Mouse (Mus musculus) layer of hippocampus, adult 2 months (tissue): Measurements from ENCODE around the gene Zfp821. TPM values are rescaled to one million over a fixed set of nuclear protein-coding genes. Genes with fewer than 3 reads are reported as not detected.

Experiments
- DNase-seq, 2 experiments: peaks; one replicate each; pipeline ENCODE4 v3.0.0; 2022; ENCODE audit warnings: low spot score in 2 of 2
- H3K27ac ChIP-seq: fragments of 200-600 bp; 2 replicates; pipeline ENCODE4 v1.8.1; 2022
- H3K4me3 ChIP-seq: fragments of 200-600 bp; 2 replicates; pipeline ENCODE4 v1.8.1; 2022; ENCODE audit warnings: mild to moderate bottlenecking
- CTCF ChIP-seq: fragments of 200-600 bp; conservative IDR thresholded peaks from 2 replicates; pipeline ENCODE4 v1.8.1; 2022; ENCODE audit warnings: antibody characterized with exemption, mild to moderate bottlenecking, moderate library complexity
- total RNA-seq, 2 experiments: library from RNA; stranded (reverse); gene quantifications; 2 replicates each; pipeline ENCODE4 v1.2.3; 2021

Zfp821 gene
- total RNA-seq, 2 experiments from 2014 or later: 47.0 to 47.6 TPM

GRCm38 (mm10) chr8:109766081-109766480 is 60.7 kb downstream of the Zfp821 start:
- no peak for TF ChIP-seq CTCF
- no peak overlapping the region for H3K4me3 ChIP-seq
- no peak for DNase-seq
- H3K27ac ChIP-seq: no peak overlapping the region

- no peak overlapping the region for H3K27ac ChIP-seq
- DNase-seq: no peak
- no peak for TF ChIP-seq CTCF
- H3K4me3 ChIP-seq: no peak overlapping the region
Observed at GRCm38 (mm10) chr8:109773154-109773553, 67.8 kb downstream of the Zfp821 start.

Other genes starting within 250 kb of the Zfp821 start
- under 1 TPM; 0.10 to 0.12 TPM for gene Pmfbp1, start 211.5 kb upstream of the Zfp821 start, total RNA-seq
- 10 to 100 TPM; 28.0 to 30.1 TPM for gene Dhx38, start 139.7 kb upstream of the Zfp821 start, total RNA-seq
- gene Txnl4b, start 139.7 kb upstream of the Zfp821 start, total RNA-seq: 10 to 100 TPM; 13.6 to 17.6 TPM
- not detected for gene Hp, start 126.4 kb upstream of the Zfp821 start, total RNA-seq
- gene Dhodh, start 96.9 kb upstream of the Zfp821 start, total RNA-seq: 10 to 100 TPM; 25.6 to 25.9 TPM
- gene Pkd1l3, start 91.0 kb upstream of the Zfp821 start, total RNA-seq: 1 to 10 TPM; 2.3 to 2.8 TPM
- 10 to 100 TPM; 87.0 to 94.9 TPM for gene Ist1, start 12.3 kb upstream of the Zfp821 start, total RNA-seq
- gene Atxn1l, start 32.2 kb downstream of the Zfp821 start, total RNA-seq: 10 to 100 TPM; 40.1 to 44.5 TPM
- gene Ap1g1, start 73.0 kb downstream of the Zfp821 start, total RNA-seq: 10 to 100 TPM; 84.1 to 92.2 TPM
- gene Phlpp2, start 163.0 kb downstream of the Zfp821 start, total RNA-seq: 10 to 100 TPM; 26.9 to 28.5 TPM